Mouse (Mus musculus) liver, embryonic 13.5 days (tissue): ENCODE data around the gene Ccdc103. TPM values are rescaled to one million over a fixed set of nuclear protein-coding genes. Genes with fewer than 3 reads are reported as not detected.
A peak's percentile ranks its signal among the peaks of the same experiment; 100 is the strongest.

Experiments
- ATAC-seq: fragments of 200-750 bp; cut with Nextera tagmentation; 2 replicates; pipeline ENCODE4 v1.8.0; 2017; ENCODE audit warnings: low read depth, mild to moderate bottlenecking, moderate number of reproducible peaks, moderate library complexity
- DNase-seq: peaks from one replicate; pipeline ENCODE4 v3.0.0; 2022
- H3K27ac ChIP-seq: fragments of 300-500 bp; sonication (generic); 2 replicates; pipeline ENCODE4 v1.5.1; 2015; ENCODE audit warnings: moderate library complexity, mild to moderate bottlenecking, inconsistent platforms
- H3K27me3 ChIP-seq: fragments of 300-500 bp; sonication (generic); 2 replicates; pipeline ENCODE4 v1.6.1; 2015; ENCODE audit warnings: mild to moderate bottlenecking, inconsistent platforms
- H3K36me3 ChIP-seq: fragments of 300-500 bp; sonication (generic); 2 replicates; pipeline ENCODE4 v1.6.1; 2015; ENCODE audit warnings: mild to moderate bottlenecking, inconsistent platforms
- H3K4me1 ChIP-seq: fragments of 300-500 bp; sonication (generic); replicated peaks from 2 replicates; pipeline ENCODE4 v1.6.1; 2015; ENCODE audit warnings: inconsistent platforms
- H3K4me2 ChIP-seq: fragments of 300-500 bp; sonication (generic); 2 replicates; pipeline ENCODE4 v1.6.1; 2015; ENCODE audit warnings: inconsistent platforms, mild to moderate bottlenecking, moderate library complexity
- H3K4me3 ChIP-seq: fragments of 300-500 bp; sonication (generic); replicated peaks from 2 replicates; pipeline ENCODE4 v1.5.1; 2015; ENCODE audit warnings: mild to moderate bottlenecking, inconsistent platforms
- H3K9ac ChIP-seq: fragments of 300-500 bp; sonication (generic); 2 replicates; pipeline ENCODE4 v1.6.1; 2015; ENCODE audit warnings: mild to moderate bottlenecking, inconsistent platforms
- H3K9me3 ChIP-seq: fragments of 300-500 bp; sonication (generic); replicated peaks from 2 replicates; pipeline ENCODE4 v1.6.1; 2016; ENCODE audit warnings: inconsistent platforms
- WGBS: fragments of 180-500 bp; shearing (Covaris S2); methylation state at CpG from one replicate; pipeline ENCODE4 v1.1.7; 2015; ENCODE audit not compliant: insufficient replicate concordance; 5-methylcytosine and 5-hydroxymethylcytosine counted together
- polyA plus RNA-seq: library from polyadenylated mRNA; unstranded; fragments of >200 nt; fragmentation: Nextera tagmentation; extraction: Ambion mirVana; gene quantifications from 2 replicates; pipeline ENCODE4 v1.2.1, GENCODE M21; 2015

Gene Ccdc103
- 0.91 and 1.4 TPM in 2 replicates for polyA plus RNA-seq

GRCm38 (mm10) chr11:102880585-102881313, at the start of gene Ccdc103, which contains the start of gene Eftud2:
TSS of gene Ccdc103 (plus strand) at chr11:102881204.
TSS of gene Eftud2 (minus strand) at chr11:102880985.
- Histone ChIP-seq H3K4me2 (peak within 1 kb of the TSS; percentile 88), H3K9me3 (no peaks in the 10 kb centered on the region), H3K4me3 (peak within 1 kb of the TSS; percentile 81), H3K27me3 (peaks cover 29% of the 10 kb centered on the region), H3K27ac (peak within 1 kb of the TSS; percentile 82), H3K9ac (peak within 1 kb of the TSS; percentile 87), H3K4me1 (peaks cover 48% of the 10 kb centered on the region), H3K36me3 (peaks cover 23% of the 10 kb centered on the region)
- ATAC-seq = peak; percentile 89
- WGBS = under 1% methylated on average over 62 of the region's 62 CpGs
- DNase-seq = peak; percentile 91

GRCm38 (mm10) chr11:102832700-102833297, 48.2 kb upstream of the Ccdc103 start:
- ATAC-seq = no peak
- no peak overlapping the region for H3K4me3 ChIP-seq
- WGBS = 58% methylated on average over 18 of the region's 18 CpGs

GRCm38 (mm10) chr11:102834219-102834618, 46.8 kb upstream of the Ccdc103 start:
- no peak for DNase-seq
- WGBS = 81% methylated on average over 10 of the region's 10 CpGs
- Histone ChIP-seq H3K9ac (no peak overlapping the region), H3K4me1 (no peaks in the 10 kb centered on the region), H3K36me3 (peaks cover 30% of the 10 kb centered on the region), H3K27me3 (0 out of 2 replicates have a peak, but pooled peaks cover 8% of the 10 kb centered on the region), H3K27ac (no peak overlapping the region), H3K4me3 (no peak overlapping the region), H3K9me3 (no peaks in the 10 kb centered on the region), H3K4me2 (no peak overlapping the region)
- no peak for ATAC-seq

More at GRCm38 (mm10) chr11:102832700-102833297, 48.2 kb upstream of the Ccdc103 start:
- H3K4me2 ChIP-seq = no peak overlapping the region
- H3K4me1 ChIP-seq = no peaks in the 10 kb centered on the region
- H3K27ac ChIP-seq = no peak overlapping the region
- H3K27me3 ChIP-seq = 0 out of 2 replicates have a peak, but pooled peaks cover 9% of the 10 kb centered on the region
- no peak for DNase-seq
- no peaks in the 10 kb centered on the region for H3K9me3 ChIP-seq
- no peak overlapping the region for H3K9ac ChIP-seq
- H3K36me3 ChIP-seq = peaks cover 16% of the 10 kb centered on the region

- Histone ChIP-seq H3K4me2 (no peak within 1 kb of the TSS), H3K27ac (no peak within 1 kb of the TSS), H3K36me3 (peaks cover 43% of the 10 kb centered on the region), H3K4me1 (no peaks in the 10 kb centered on the region), H3K9ac (no peak within 1 kb of the TSS), H3K9me3 (no peaks in the 10 kb centered on the region), H3K4me3 (no peak within 1 kb of the TSS), H3K27me3 (0 out of 2 replicates have a peak, but pooled peaks cover 8% of the 10 kb centered on the region)
- 76% methylated on average over 4 of the region's 4 CpGs for WGBS
- ATAC-seq (no peak), DNase-seq (no peak)
Measured at GRCm38 (mm10) chr11:102835549-102835948, 45.5 kb upstream of the Ccdc103 start, which contains the start of gene Higd1b. TSS of gene Higd1b (plus strand) at chr11:102835849.

GRCm38 (mm10) chr11:102836146-102836545, 44.9 kb upstream of the Ccdc103 start:
- 80% methylated on average over 9 of the region's 9 CpGs for WGBS
- DNase-seq = no peak

GRCm38 (mm10) chr11:102837385-102837784, 43.6 kb upstream of the Ccdc103 start:
- peaks cover 61% of the 10 kb centered on the region for H3K36me3 ChIP-seq
- ATAC-seq = no peak
- WGBS = 79% methylated on average over 1 of the region's 1 CpGs

More at GRCm38 (mm10) chr11:102836146-102836545, 44.9 kb upstream of the Ccdc103 start:
- no peak overlapping the region for H3K27ac ChIP-seq
- no peak overlapping the region for H3K4me3 ChIP-seq
- no peaks in the 10 kb centered on the region for H3K4me1 ChIP-seq
- H3K9ac ChIP-seq = no peak overlapping the region
- H3K36me3 ChIP-seq = peaks cover 48% of the 10 kb centered on the region
- H3K9me3 ChIP-seq = no peaks in the 10 kb centered on the region
- H3K4me2 ChIP-seq = no peak overlapping the region
- H3K27me3 ChIP-seq = 0 out of 2 replicates have a peak, but pooled peaks cover 3% of the 10 kb centered on the region
- no peak for ATAC-seq

GRCm38 (mm10) chr11:102838126-102838525, 42.9 kb upstream of the Ccdc103 start:
- Histone ChIP-seq H3K4me3 (no peak overlapping the region), H3K9me3 (no peaks in the 10 kb centered on the region), H3K27ac (no peak overlapping the region), H3K36me3 (peaks cover 68% of the 10 kb centered on the region), H3K27me3 (no peaks in the 10 kb centered on the region), H3K4me2 (no peak overlapping the region), H3K4me1 (no peaks in the 10 kb centered on the region), H3K9ac (no peak overlapping the region)
- ATAC-seq = no peak
- no peak for DNase-seq
- 87% methylated on average over 2 of the region's 2 CpGs for WGBS

More at GRCm38 (mm10) chr11:102837385-102837784, 43.6 kb upstream of the Ccdc103 start:
- Histone ChIP-seq H3K27me3 (no peaks in the 10 kb centered on the region), H3K4me3 (no peak overlapping the region), H3K9ac (no peak overlapping the region), H3K27ac (no peak overlapping the region), H3K4me2 (no peak overlapping the region), H3K9me3 (no peaks in the 10 kb centered on the region), H3K4me1 (no peaks in the 10 kb centered on the region)
- no peak for DNase-seq

GRCm38 (mm10) chr11:102838616-102839150, 42.3 kb upstream of the Ccdc103 start:
- WGBS = 82% methylated on average over 9 of the region's 9 CpGs
- no peak for ATAC-seq
- Histone ChIP-seq H3K4me2 (no peak overlapping the region), H3K27me3 (no peaks in the 10 kb centered on the region), H3K27ac (no peak overlapping the region), H3K9ac (no peak overlapping the region), H3K4me3 (no peak overlapping the region), H3K9me3 (no peaks in the 10 kb centered on the region), H3K4me1 (no peaks in the 10 kb centered on the region), H3K36me3 (peaks cover 74% of the 10 kb centered on the region)
- DNase-seq = no peak

GRCm38 (mm10) chr11:102845926-102846325, 35.1 kb upstream of the Ccdc103 start:
- no peak overlapping the region for H3K27ac ChIP-seq
- H3K4me1 ChIP-seq = no peaks in the 10 kb centered on the region
- 86% methylated on average over 10 of the region's 10 CpGs for WGBS
- DNase-seq (no peak), ATAC-seq (no peak)
- H3K36me3 ChIP-seq = peaks cover 100% of the 10 kb centered on the region
- no peaks in the 10 kb centered on the region for H3K27me3 ChIP-seq
- H3K4me2 ChIP-seq = no peak overlapping the region
- H3K4me3 ChIP-seq = no peak overlapping the region
- no peaks in the 10 kb centered on the region for H3K9me3 ChIP-seq
- no peak overlapping the region for H3K9ac ChIP-seq

- Histone ChIP-seq H3K36me3 (peaks cover 98% of the 10 kb centered on the region), H3K27ac (no peak overlapping the region), H3K4me2 (no peak overlapping the region), H3K4me3 (no peak overlapping the region), H3K4me1 (no peaks in the 10 kb centered on the region), H3K27me3 (no peaks in the 10 kb centered on the region), H3K9ac (no peak overlapping the region), H3K9me3 (no peaks in the 10 kb centered on the region)
- 65% methylated on average over 5 of the region's 5 CpGs for WGBS
- DNase-seq (peak; percentile 5), ATAC-seq (no peak)
Measured at GRCm38 (mm10) chr11:102851883-102852282, 29.1 kb upstream of the Ccdc103 start.

- Histone ChIP-seq H3K9me3 (no peaks in the 10 kb centered on the region), H3K36me3 (peaks cover 98% of the 10 kb centered on the region)
Measured at GRCm38 (mm10) chr11:102853760-102854159, 27.2 kb upstream of the Ccdc103 start.

More at GRCm38 (mm10) chr11:102853760-102854159, 27.2 kb upstream of the Ccdc103 start:
- H3K4me3 ChIP-seq = no peak overlapping the region
- ATAC-seq (no peak), DNase-seq (no peak)
- no peaks in the 10 kb centered on the region for H3K27me3 ChIP-seq
- no peak overlapping the region for H3K27ac ChIP-seq
- no peaks in the 10 kb centered on the region for H3K4me1 ChIP-seq
- no peak overlapping the region for H3K9ac ChIP-seq
- H3K4me2 ChIP-seq = no peak overlapping the region
